Mouse (Mus musculus): Measurements from ENCODE around the gene Ppara. TPM values are rescaled to one million over a fixed set of nuclear protein-coding genes. Genes with fewer than 3 reads are reported as not detected.
"Not testable (repeated sequence)": the region's sequence is repeated elsewhere in the genome, so short reads cannot be mapped to it uniquely, and the experiment has no call there.

Ppara gene
- polyA plus RNA-seq, 1 experiment from 2014 or later = 2.3 TPM

- no peak overlapping the region for H3K4me2 ChIP-seq (replicated peaks; ENCODE audit: low read depth, low read length)
- ATAC-seq (ENCODE audit: low FRiP score, low TSS enrichment) = no peak
- H3K4me3 ChIP-seq (ENCODE audit: low read length) = no peak overlapping the region
- no peak overlapping the region for H3K9ac ChIP-seq (ENCODE audit: low read depth, low read length)
- no peak overlapping the region for H3K27ac ChIP-seq (ENCODE audit: low read depth, low read length)
- H3K27me3 ChIP-seq (ENCODE audit: control insufficient read depth, insufficient read depth, low read length) = 0 out of 2 replicates have a peak, but pooled peaks cover 2% of the 10 kb centered on the region
- H3K36me3 ChIP-seq (ENCODE audit: control insufficient read depth, insufficient read depth, low read length) = no peaks in the 10 kb centered on the region
- 83% methylated on average over 17 of the region's 17 CpGs for WGBS
- no peaks in the 10 kb centered on the region for H3K9me3 ChIP-seq (ENCODE audit: control insufficient read depth, low read length)
- no peaks in the 10 kb centered on the region for H3K4me1 ChIP-seq (ENCODE audit: control insufficient read depth, insufficient read depth, low read length)
Measured at GRCm38 (mm10) chr15:85771306-85772121, 36.7 kb downstream of the Ppara start.

GRCm38 (mm10) chr15:85772146-85772740 is 37.5 kb downstream of the Ppara start:
- ATAC-seq (ENCODE audit: low FRiP score, low TSS enrichment) = no peak; the same call in 1 of the 2 replicates
- Histone ChIP-seq H3K27me3 (ENCODE audit: control insufficient read depth, insufficient read depth, low read length) (0 out of 2 replicates have a peak, but pooled peaks cover 2% of the 10 kb centered on the region), H3K4me3 (ENCODE audit: low read length) (no peak overlapping the region), H3K4me1 (ENCODE audit: control insufficient read depth, insufficient read depth, low read length) (no peaks in the 10 kb centered on the region), H3K9ac (ENCODE audit: low read depth, low read length) (no peak overlapping the region), H3K36me3 (ENCODE audit: control insufficient read depth, insufficient read depth, low read length) (no peaks in the 10 kb centered on the region), H3K9me3 (ENCODE audit: control insufficient read depth, low read length) (no peaks in the 10 kb centered on the region), H3K4me2 (replicated peaks; ENCODE audit: low read depth, low read length) (no peak overlapping the region), H3K27ac (ENCODE audit: low read depth, low read length) (no peak overlapping the region)
- WGBS = 73% methylated on average over 11 of the region's 11 CpGs

GRCm38 (mm10) chr15:85774419-85774818 is 39.6 kb downstream of the Ppara start:
- Histone ChIP-seq H3K4me2 (replicated peaks; ENCODE audit: low read depth, low read length) (no peak overlapping the region), H3K4me3 (ENCODE audit: low read length) (no peak overlapping the region), H3K4me1 (ENCODE audit: control insufficient read depth, insufficient read depth, low read length) (no peaks in the 10 kb centered on the region), H3K36me3 (ENCODE audit: control insufficient read depth, insufficient read depth, low read length) (no peaks in the 10 kb centered on the region), H3K9me3 (ENCODE audit: control insufficient read depth, low read length) (no peaks in the 10 kb centered on the region), H3K27me3 (ENCODE audit: control insufficient read depth, insufficient read depth, low read length) (no peaks in the 10 kb centered on the region), H3K27ac (ENCODE audit: low read depth, low read length) (no peak overlapping the region), H3K9ac (ENCODE audit: low read depth, low read length) (no peak overlapping the region)
- no peak for ATAC-seq (ENCODE audit: low FRiP score, low TSS enrichment)
- 89% methylated on average over 9 of the region's 9 CpGs for WGBS

GRCm38 (mm10) chr15:85775001-85775400 is 40.2 kb downstream of the Ppara start:
- Histone ChIP-seq H3K27ac (ENCODE audit: low read depth, low read length) (no peak overlapping the region), H3K27me3 (ENCODE audit: control insufficient read depth, insufficient read depth, low read length) (no peaks in the 10 kb centered on the region), H3K9me3 (ENCODE audit: control insufficient read depth, low read length) (no peaks in the 10 kb centered on the region), H3K36me3 (ENCODE audit: control insufficient read depth, insufficient read depth, low read length) (no peaks in the 10 kb centered on the region), H3K9ac (ENCODE audit: low read depth, low read length) (no peak overlapping the region), H3K4me2 (replicated peaks; ENCODE audit: low read depth, low read length) (no peak overlapping the region), H3K4me3 (ENCODE audit: low read length) (no peak overlapping the region), H3K4me1 (ENCODE audit: control insufficient read depth, insufficient read depth, low read length) (no peaks in the 10 kb centered on the region)
- no peak for ATAC-seq (ENCODE audit: low FRiP score, low TSS enrichment)
- 87% methylated on average over 7 of the region's 7 CpGs for WGBS

GRCm38 (mm10) chr15:85776241-85776640 is 41.5 kb downstream of the Ppara start:
- 72% methylated on average over 2 of the region's 2 CpGs for WGBS
- Histone ChIP-seq H3K9me3 (ENCODE audit: control insufficient read depth, low read length) (no peaks in the 10 kb centered on the region), H3K4me1 (ENCODE audit: control insufficient read depth, insufficient read depth, low read length) (no peaks in the 10 kb centered on the region), H3K4me2 (replicated peaks; ENCODE audit: low read depth, low read length) (no peak overlapping the region), H3K27me3 (ENCODE audit: control insufficient read depth, insufficient read depth, low read length) (no peaks in the 10 kb centered on the region), H3K27ac (ENCODE audit: low read depth, low read length) (no peak overlapping the region), H3K9ac (ENCODE audit: low read depth, low read length) (no peak overlapping the region), H3K36me3 (ENCODE audit: control insufficient read depth, insufficient read depth, low read length) (no peaks in the 10 kb centered on the region), H3K4me3 (ENCODE audit: low read length) (no peak overlapping the region)
- ATAC-seq (ENCODE audit: low FRiP score, low TSS enrichment) = no peak

- Histone ChIP-seq H3K4me1 (ENCODE audit: control insufficient read depth, insufficient read depth, low read length) (no peaks in the 10 kb centered on the region), H3K27me3 (ENCODE audit: control insufficient read depth, insufficient read depth, low read length) (no peaks in the 10 kb centered on the region), H3K36me3 (ENCODE audit: control insufficient read depth, insufficient read depth, low read length) (no peaks in the 10 kb centered on the region), H3K9me3 (ENCODE audit: control insufficient read depth, low read length) (no peaks in the 10 kb centered on the region), H3K27ac (ENCODE audit: low read depth, low read length) (no peak overlapping the region), H3K9ac (ENCODE audit: low read depth, low read length) (no peak overlapping the region), H3K4me3 (ENCODE audit: low read length) (no peak overlapping the region), H3K4me2 (replicated peaks; ENCODE audit: low read depth, low read length) (no peak overlapping the region)
- 85% methylated on average over 5 of the region's 5 CpGs for WGBS
- ATAC-seq (ENCODE audit: low FRiP score, low TSS enrichment) = no peak
Measured at GRCm38 (mm10) chr15:85776771-85777170, 42.0 kb downstream of the Ppara start.

GRCm38 (mm10) chr15:85778891-85779290 is 44.1 kb downstream of the Ppara start:
- H3K36me3 ChIP-seq (ENCODE audit: control insufficient read depth, insufficient read depth, low read length); ATAC-seq (ENCODE audit: low FRiP score, low TSS enrichment): not testable (repeated sequence)
- 88% methylated on average over 6 of the region's 6 CpGs for WGBS

GRCm38 (mm10) chr15:85783146-85783545 is 48.4 kb downstream of the Ppara start:
- no peak overlapping the region for H3K4me3 ChIP-seq (ENCODE audit: low read length)
- no peak for ATAC-seq (ENCODE audit: low FRiP score, low TSS enrichment)
- 0 out of 2 replicates have a peak, but pooled peaks cover 2% of the 10 kb centered on the region for H3K9me3 ChIP-seq (ENCODE audit: control insufficient read depth, low read length)
- no peaks in the 10 kb centered on the region for H3K27me3 ChIP-seq (ENCODE audit: control insufficient read depth, insufficient read depth, low read length)
- H3K27ac ChIP-seq (ENCODE audit: low read depth, low read length) = no peak overlapping the region
- H3K4me2 ChIP-seq (replicated peaks; ENCODE audit: low read depth, low read length) = no peak overlapping the region
- H3K36me3 ChIP-seq (ENCODE audit: control insufficient read depth, insufficient read depth, low read length) = no peaks in the 10 kb centered on the region
- WGBS = 86% methylated on average over 4 of the region's 4 CpGs
- no peak overlapping the region for H3K9ac ChIP-seq (ENCODE audit: low read depth, low read length)
- H3K4me1 ChIP-seq (ENCODE audit: control insufficient read depth, insufficient read depth, low read length) = no peaks in the 10 kb centered on the region

More at GRCm38 (mm10) chr15:85778891-85779290, 44.1 kb downstream of the Ppara start:
- H3K27ac ChIP-seq (ENCODE audit: low read depth, low read length); H3K4me1 ChIP-seq (ENCODE audit: control insufficient read depth, insufficient read depth, low read length); H3K27me3 ChIP-seq (ENCODE audit: control insufficient read depth, insufficient read depth, low read length); H3K4me2 ChIP-seq (replicated peaks; ENCODE audit: low read depth, low read length); H3K9ac ChIP-seq (ENCODE audit: low read depth, low read length); H3K4me3 ChIP-seq (ENCODE audit: low read length); H3K9me3 ChIP-seq (ENCODE audit: control insufficient read depth, low read length): not testable (repeated sequence)

GRCm38 (mm10) chr15:85784341-85784740 is 49.6 kb downstream of the Ppara start:
- WGBS = 87% methylated on average over 3 of the region's 3 CpGs
- ATAC-seq (ENCODE audit: low FRiP score, low TSS enrichment) = no peak
- Histone ChIP-seq H3K9ac (ENCODE audit: low read depth, low read length) (no peak overlapping the region), H3K27ac (ENCODE audit: low read depth, low read length) (no peak overlapping the region), H3K4me3 (ENCODE audit: low read length) (no peak overlapping the region), H3K27me3 (ENCODE audit: control insufficient read depth, insufficient read depth, low read length) (no peaks in the 10 kb centered on the region), H3K36me3 (ENCODE audit: control insufficient read depth, insufficient read depth, low read length) (no peaks in the 10 kb centered on the region), H3K4me1 (ENCODE audit: control insufficient read depth, insufficient read depth, low read length) (no peaks in the 10 kb centered on the region), H3K4me2 (replicated peaks; ENCODE audit: low read depth, low read length) (no peak overlapping the region), H3K9me3 (ENCODE audit: control insufficient read depth, low read length) (0 out of 2 replicates have a peak, but pooled peaks cover 2% of the 10 kb centered on the region)

All from kidney, embryonic 14.5 days (tissue).